9 mouse cellular contexts compared by ENCODE assay signal in the genomic region with DNA sequence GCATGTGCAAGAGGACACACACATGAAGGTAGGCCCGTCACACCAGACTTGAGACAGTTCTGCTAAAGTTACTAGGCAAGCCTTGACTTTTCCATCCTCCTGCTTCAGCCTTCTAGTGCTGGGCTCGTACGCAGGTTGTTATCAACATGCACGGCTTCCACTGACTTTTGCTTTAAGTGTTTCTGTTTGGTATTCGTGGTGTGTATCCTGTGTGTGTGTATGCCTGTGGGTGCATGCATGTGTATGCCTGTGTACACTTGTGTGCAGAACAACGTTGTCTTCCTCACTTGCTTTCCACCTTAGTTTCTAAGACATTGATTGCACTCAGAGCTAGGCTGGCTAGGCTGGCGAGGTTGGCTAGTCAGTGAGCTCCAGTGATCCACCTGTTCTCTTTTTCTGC. TPM values are rescaled to one million over a fixed set of nuclear protein-coding genes. Genes with fewer than 3 reads are reported as not detected.
DNase-seq lines count a peak whose midpoint lies in the region; ATAC-seq and TF ChIP-seq lines count a peak whose summit lies in the region.
"Had no signal": no experiment of that assay in that cellular context is flagged by ENCODE, and none has a peak within 500 bp of the region (broad histone marks: within the 10 kb centered on the region; RNA-seq: fewer than 3 reads in every experiment).

No protein-coding gene starts in this region.

- intact Hi-C loops in heart, postnatal 36 days (cut with DNase I), result loop anchor here (2.0 to 5.0 kb wide), 3 partner anchors 55 to 207 kb away; a partner anchor contains a TSS

- TF ChIP-seq EP300 in stomach, postnatal 0 days (optimal IDR thresholded peaks at IDR 0.05), result no peak

- no peak for DNase-seq in heart, postnatal 36 days
- DNase-seq in stomach, postnatal 0 days (ENCODE audit: low spot score), result no peak
- no peak for DNase-seq in urinary bladder, postnatal 4 days (ENCODE audit: low spot score in 2 of 2)
- no peak for DNase-seq in cerebellum, postnatal 25 days
- DNase-seq: right cerebral cortex, postnatal 25 days had no signal

- peak overlapping the region; percentile 40; the same call in 1 of the 2 replicates for H3K9ac ChIP-seq in heart, embryonic 11.5 days (ENCODE audit: low read depth, low read length)
- H3K9ac ChIP-seq in stomach, embryonic 14.5 days (replicated peaks; ENCODE audit: low read depth, low read length), result no peak overlapping the region
- no peak overlapping the region for H3K9ac ChIP-seq in stomach, postnatal 0 days (ENCODE audit: low read length)
- peak overlapping the region; percentile 99 for H3K9ac ChIP-seq in liver, embryonic 12.5 days

- H3K36me3 ChIP-seq in heart, embryonic 11.5 days (ENCODE audit: control insufficient read depth, insufficient read depth, low read length), result no peaks in the 10 kb centered on the region
- H3K36me3 ChIP-seq in stomach, embryonic 14.5 days (ENCODE audit: control insufficient read depth, insufficient read depth, low read length), result no peaks in the 10 kb centered on the region
- H3K36me3 ChIP-seq in stomach, postnatal 0 days (ENCODE audit: control insufficient read depth, insufficient read depth, low read length), result no peaks in the 10 kb centered on the region
- peaks cover 49% of the 10 kb centered on the region for H3K36me3 ChIP-seq in liver, embryonic 12.5 days

- TF ChIP-seq CTCF in stomach, postnatal 0 days (IDR thresholded peaks at IDR 0.05; ENCODE audit: low read depth), result no peak

- 71% methylated on average over 7 of the region's 7 CpGs for WGBS in heart, embryonic 11.5 days (ENCODE audit: insufficient replicate concordance)
- 87% methylated on average over 7 of the region's 7 CpGs for WGBS in stomach, embryonic 14.5 days
- 86% methylated on average over 7 of the region's 7 CpGs for WGBS in stomach, postnatal 0 days
- 26% methylated on average over 7 of the region's 7 CpGs for WGBS in liver, embryonic 12.5 days (ENCODE audit: insufficient replicate concordance)

- ATAC-seq in heart, embryonic 11.5 days (replicated peaks; ENCODE audit: insufficient number of reproducible peaks, low FRiP score, low TSS enrichment), result no peak
- no peak for ATAC-seq in stomach, embryonic 14.5 days (ENCODE audit: insufficient number of reproducible peaks, insufficient read depth, low FRiP score, low read depth)
- no peak for ATAC-seq in stomach, postnatal 0 days (ENCODE audit: low FRiP score, low TSS enrichment)
- no peak for ATAC-seq in liver, embryonic 12.5 days
- no peak for ATAC-seq in cerebellum, adult (ENCODE audit: insufficient number of reproducible peaks, low FRiP score, low TSS enrichment)

- peak overlapping the region; percentile 93 for H3K4me2 ChIP-seq in heart, embryonic 11.5 days
- peak overlapping the region; percentile 74 for H3K4me2 ChIP-seq in stomach, embryonic 14.5 days (replicated peaks; ENCODE audit: low read depth, low read length)
- H3K4me2 ChIP-seq in stomach, postnatal 0 days (replicated peaks; ENCODE audit: low read depth), result no peak overlapping the region
- H3K4me2 ChIP-seq in liver, embryonic 12.5 days, result peak overlapping the region; percentile 70

- peaks cover 8% of the 10 kb centered on the region; the same call in 1 of the 2 replicates for H3K27me3 ChIP-seq in heart, embryonic 11.5 days (ENCODE audit: control insufficient read depth, insufficient read depth, low read length)
- H3K27me3 ChIP-seq in stomach, embryonic 14.5 days (ENCODE audit: control insufficient read depth, insufficient read depth, low read length), result no peaks in the 10 kb centered on the region
- H3K27me3 ChIP-seq in stomach, postnatal 0 days (ENCODE audit: control insufficient read depth, insufficient read depth, low read length), result no peaks in the 10 kb centered on the region
- H3K27me3 ChIP-seq in liver, embryonic 12.5 days (replicated peaks), result no peaks in the 10 kb centered on the region

- peaks cover 9% of the 10 kb centered on the region; the same call in 1 of the 2 replicates for H3K4me1 ChIP-seq in heart, embryonic 11.5 days (ENCODE audit: control insufficient read depth, insufficient read depth, low read length)
- H3K4me1 ChIP-seq in stomach, embryonic 14.5 days (ENCODE audit: control insufficient read depth, insufficient read depth, low read length), result peaks cover 27% of the 10 kb centered on the region; the same call in 1 of the 2 replicates
- peaks cover 5% of the 10 kb centered on the region; the same call in 1 of the 2 replicates for H3K4me1 ChIP-seq in stomach, postnatal 0 days (replicated peaks; ENCODE audit: control insufficient read depth, insufficient read depth)
- H3K4me1 ChIP-seq in liver, embryonic 12.5 days, result peaks cover 79% of the 10 kb centered on the region

- no peaks in the 10 kb centered on the region for H3K9me3 ChIP-seq in heart, embryonic 11.5 days (replicated peaks; ENCODE audit: control insufficient read depth, low read length)
- no peaks in the 10 kb centered on the region for H3K9me3 ChIP-seq in stomach, embryonic 14.5 days (ENCODE audit: control insufficient read depth, low read depth, low read length)
- no peaks in the 10 kb centered on the region for H3K9me3 ChIP-seq in stomach, postnatal 0 days (ENCODE audit: control insufficient read depth, low read length)
- H3K9me3 ChIP-seq in liver, embryonic 12.5 days (replicated peaks), result no peaks in the 10 kb centered on the region

- H3K4me3 ChIP-seq in heart, embryonic 11.5 days (ENCODE audit: low read depth, low read length), result peak overlapping the region; percentile 87
- H3K4me3 ChIP-seq in stomach, embryonic 14.5 days (ENCODE audit: low read depth, low read length), result no peak overlapping the region
- no peak overlapping the region for H3K4me3 ChIP-seq in stomach, postnatal 0 days (ENCODE audit: low read depth, low read length)
- peak overlapping the region; percentile 96 for H3K4me3 ChIP-seq in liver, embryonic 12.5 days

- H3K27ac ChIP-seq in heart, embryonic 11.5 days (ENCODE audit: low read depth, low read length), result no peak overlapping the region
- H3K27ac ChIP-seq in stomach, embryonic 14.5 days (ENCODE audit: low read length), result no peak overlapping the region
- H3K27ac ChIP-seq in stomach, postnatal 0 days (replicated peaks), result no peak overlapping the region
- peak overlapping the region; percentile 99 for H3K27ac ChIP-seq in liver, embryonic 12.5 days

RNA-seq across cellular contexts. Expression of a gene that starts 2.1 kb away (rescaled TPM):
- 10.0 and 12.7 TPM in 2 replicates for polyA plus RNA-seq in heart, embryonic 11.5 days (2014; fragmentation: Nextera tagmentation; extraction: Ambion mirVana)
- total RNA-seq in heart, postnatal 36 days (2021), result 1 to 10 TPM; 8.9 to 9.1 TPM
- 13.4 and 13.5 TPM in 2 replicates for polyA plus RNA-seq in stomach, embryonic 14.5 days (2014; fragmentation: Nextera tagmentation; extraction: Ambion mirVana)
- 10.6 and 11.9 TPM in 2 replicates for polyA plus RNA-seq in stomach, postnatal 0 days (2015; fragmentation: Nextera tagmentation; extraction: Ambion mirVana)
- 57.2 and 59.8 TPM in 2 replicates for polyA plus RNA-seq in liver, embryonic 12.5 days (2016; fragmentation: Nextera tagmentation; extraction: Ambion mirVana)

Comparison
In these comparisons a context has a peak if more than half of its experiments do, and no peak if none do; other contexts are left out.
1. H3K4me3 ChIP-seq: peak in heart, embryonic 11.5 days (single experiment) and liver, embryonic 12.5 days (single experiment); none in stomach, embryonic 14.5 days (single experiment) and stomach, postnatal 0 days (single experiment).
2. H3K9ac ChIP-seq: peak in heart, embryonic 11.5 days (single experiment) and liver, embryonic 12.5 days (single experiment); none in stomach, embryonic 14.5 days (single experiment) and stomach, postnatal 0 days (single experiment).